Mouse (Mus musculus) heart, adult 11 months (tissue): ENCODE measurements around the gene Flna.

Source experiments
- DNase-seq: peaks from one replicate; pipeline ENCODE4 v3.0.0; 2022

Flna gene

GRCm38 (mm10) chrX:74249615-74250014, at the start of gene Flna:
Gene Flna (minus strand): TSS chrX:74249820.
- peak; percentile 97 for DNase-seq

DNA sequence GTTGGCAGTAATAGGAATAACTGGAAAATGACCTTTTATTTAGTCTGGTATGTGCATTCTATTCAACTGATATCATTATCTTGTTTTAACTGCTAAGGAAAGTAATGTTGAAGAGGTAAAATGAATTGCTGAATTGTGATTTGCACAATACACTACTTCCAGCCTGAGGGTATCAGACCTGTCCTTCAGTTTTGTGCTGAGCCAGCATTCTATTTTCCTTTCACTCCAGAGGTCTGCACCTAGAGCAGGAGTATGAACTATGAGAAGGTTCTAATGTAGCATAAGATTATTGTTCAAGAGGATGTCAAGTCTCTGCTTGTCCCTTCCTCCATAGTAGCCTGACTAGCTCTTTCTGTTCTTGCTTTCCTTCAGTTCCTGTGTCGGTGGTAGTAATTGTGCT, 48.7 kb upstream of the Flna start:
- DNase-seq, result no peak

DNA sequence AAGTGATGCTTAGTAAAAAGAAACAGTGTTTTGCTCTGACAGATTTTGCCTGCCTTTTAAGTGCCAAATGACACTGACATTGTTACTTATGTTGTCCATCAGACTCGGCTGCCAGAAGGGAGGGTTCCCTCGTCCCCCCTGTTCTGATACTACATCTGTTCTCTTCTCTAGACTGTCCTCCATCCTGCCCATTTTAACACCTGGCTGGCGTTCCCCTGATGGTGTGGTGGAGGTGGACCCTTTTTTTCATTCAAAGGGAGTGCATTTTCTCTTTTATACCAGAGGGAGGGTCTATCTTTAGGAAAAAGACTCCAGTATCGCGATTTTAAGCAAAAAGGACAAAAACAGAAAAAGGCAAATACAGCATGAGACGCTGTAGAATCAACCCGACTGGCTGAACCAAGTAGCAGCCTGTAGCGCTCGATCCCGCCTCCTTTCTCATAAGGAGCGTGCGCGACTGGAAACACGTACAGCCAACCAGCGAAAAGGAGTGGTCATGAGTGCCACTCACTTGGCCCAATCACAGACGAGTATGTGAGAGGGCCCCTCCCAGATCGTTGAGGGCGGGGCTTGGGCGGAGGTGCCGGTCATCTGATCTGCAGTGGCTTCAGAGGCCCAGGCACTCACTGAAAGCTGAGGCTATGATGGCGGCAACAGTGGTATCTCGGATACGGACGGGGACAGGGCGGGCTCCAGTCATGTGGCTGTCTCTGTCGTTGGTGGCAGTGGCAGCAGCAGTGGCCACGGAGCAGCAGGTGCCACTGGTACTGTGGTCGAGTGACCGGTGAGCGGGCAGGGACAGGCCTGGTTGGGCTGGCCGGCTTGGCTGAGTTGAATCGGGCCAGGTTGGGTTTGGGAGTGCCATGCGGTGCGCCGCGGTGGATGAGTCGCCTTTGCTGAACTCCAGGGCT, 47.2 kb upstream of the Flna start, which contains the start of gene Atp6ap1:
Gene Atp6ap1 (plus strand): TSS at position 560 of the 911 bp plus-strand sequence.
- peak; percentile 100 for DNase-seq

DNA sequence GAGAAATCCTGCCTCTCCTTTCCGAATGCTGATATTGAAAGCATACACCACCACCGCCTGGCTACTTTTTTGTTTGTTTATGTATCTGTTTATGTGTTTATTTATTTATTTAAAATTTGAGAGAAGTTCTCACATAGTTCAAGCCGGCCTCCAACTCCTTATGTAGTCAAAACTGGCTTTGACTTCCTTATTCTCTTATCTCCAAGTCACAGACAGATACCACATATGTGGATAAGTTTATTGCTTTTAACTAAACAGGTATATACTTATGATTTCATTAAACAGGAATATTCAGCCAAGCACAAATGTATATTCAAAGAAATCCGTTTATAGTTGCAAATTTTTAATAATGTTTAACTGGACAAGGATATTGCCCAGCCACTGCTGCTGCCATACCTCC, 43.8 kb upstream of the Flna start:
- no peak for DNase-seq

GRCm38 (mm10) chrX:74283092-74283437, 33.4 kb upstream of the Flna start:
- no peak for DNase-seq

GRCm38 (mm10) chrX:74282395-74283091, 32.9 kb upstream of the Flna start:
- peak; percentile 99 for DNase-seq

DNA sequence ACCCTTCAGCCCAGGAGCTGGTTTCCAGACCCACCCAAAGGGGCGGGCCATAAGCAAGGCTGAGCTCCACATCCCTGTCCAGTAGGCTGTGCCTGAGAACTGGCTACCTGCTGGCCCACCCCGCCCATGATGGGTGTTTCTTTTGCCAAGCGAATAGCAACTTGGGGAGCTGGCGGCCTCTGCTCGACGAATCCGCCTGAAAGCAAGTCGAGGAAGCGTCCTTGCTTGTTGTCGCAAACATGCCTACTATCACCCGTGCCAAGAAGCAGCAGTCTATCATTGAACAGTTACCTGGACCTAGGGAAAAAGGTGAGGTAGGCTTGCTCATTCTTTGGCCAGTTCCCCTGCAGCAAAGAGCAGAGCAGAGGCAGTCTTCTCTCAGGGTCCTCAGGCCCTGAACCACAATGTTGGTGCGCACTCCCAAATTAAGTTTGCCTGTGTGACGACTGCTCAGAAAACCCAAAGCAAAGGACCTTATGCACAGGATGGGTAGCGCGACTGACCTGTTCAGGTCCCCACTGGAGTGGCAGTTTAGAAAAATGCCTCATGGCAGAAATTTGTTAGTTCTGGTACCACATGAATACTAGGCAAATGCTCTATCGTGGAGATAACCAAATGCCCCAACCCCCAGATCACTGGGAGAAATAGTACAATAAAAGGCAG, 32.2 kb upstream of the Flna start, which contains the start of the genes Taz and Dnase1l1:
Gene Taz (plus strand): TSS at position 181 of the 663 bp plus-strand sequence.
Gene Dnase1l1 (minus strand): TSS at position 606 of the 663 bp plus-strand sequence.
- peak; percentile 99 for DNase-seq

- no peak for DNase-seq
Observed at GRCm38 (mm10) chrX:74281041-74281731, 31.6 kb upstream of the Flna start.

GRCm38 (mm10) chrX:74277916-74278315, 28.3 kb upstream of the Flna start:
- peak; percentile 61 for DNase-seq

DNA sequence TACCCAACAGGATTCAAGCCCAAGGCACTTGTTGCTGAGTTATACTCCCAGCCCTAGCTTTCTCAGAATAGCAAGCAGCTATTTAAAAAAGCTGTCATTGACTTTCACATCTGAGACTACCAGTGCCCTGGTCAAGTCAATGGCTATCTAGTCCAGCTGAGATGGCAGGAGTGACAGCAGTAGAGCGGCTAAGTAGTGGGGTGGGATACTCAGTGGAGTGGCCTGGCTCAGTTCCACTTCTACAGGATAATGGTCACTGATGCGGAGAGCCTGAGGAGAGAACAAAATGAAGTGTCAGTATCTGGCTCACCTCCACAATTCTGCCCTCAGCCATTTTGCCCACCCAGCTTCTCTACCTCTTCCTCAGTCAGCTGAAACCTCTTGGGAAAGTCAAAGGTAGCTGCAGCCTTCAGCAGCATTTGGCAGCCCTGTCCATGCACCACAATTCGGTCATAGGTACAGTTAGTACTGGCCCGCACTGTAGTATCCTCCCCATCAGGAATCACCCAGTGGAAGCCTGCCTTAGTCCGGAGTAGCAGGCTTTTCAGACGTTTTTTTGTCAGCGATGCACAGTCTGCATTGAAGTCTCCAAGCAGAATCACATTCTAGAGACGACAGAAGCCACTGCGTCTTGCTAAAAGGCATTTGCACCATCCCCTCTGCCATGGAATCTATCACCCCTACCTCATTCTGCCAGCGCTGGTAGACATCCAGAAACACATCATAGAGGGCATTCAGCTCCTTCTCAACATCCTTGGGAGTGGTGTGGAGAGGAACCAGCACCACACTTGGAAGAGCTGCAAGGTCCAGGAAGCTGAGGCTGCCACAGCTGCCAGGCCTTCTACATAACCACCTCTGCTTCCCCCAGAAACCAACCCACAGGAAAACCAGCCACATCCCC, 24.1 kb upstream of the Flna start:
- DNase-seq, result peak; percentile 81

- DNase-seq, result peak; percentile 94
Observed at GRCm38 (mm10) chrX:74270902-74271551, 21.4 kb upstream of the Flna start.

DNA sequence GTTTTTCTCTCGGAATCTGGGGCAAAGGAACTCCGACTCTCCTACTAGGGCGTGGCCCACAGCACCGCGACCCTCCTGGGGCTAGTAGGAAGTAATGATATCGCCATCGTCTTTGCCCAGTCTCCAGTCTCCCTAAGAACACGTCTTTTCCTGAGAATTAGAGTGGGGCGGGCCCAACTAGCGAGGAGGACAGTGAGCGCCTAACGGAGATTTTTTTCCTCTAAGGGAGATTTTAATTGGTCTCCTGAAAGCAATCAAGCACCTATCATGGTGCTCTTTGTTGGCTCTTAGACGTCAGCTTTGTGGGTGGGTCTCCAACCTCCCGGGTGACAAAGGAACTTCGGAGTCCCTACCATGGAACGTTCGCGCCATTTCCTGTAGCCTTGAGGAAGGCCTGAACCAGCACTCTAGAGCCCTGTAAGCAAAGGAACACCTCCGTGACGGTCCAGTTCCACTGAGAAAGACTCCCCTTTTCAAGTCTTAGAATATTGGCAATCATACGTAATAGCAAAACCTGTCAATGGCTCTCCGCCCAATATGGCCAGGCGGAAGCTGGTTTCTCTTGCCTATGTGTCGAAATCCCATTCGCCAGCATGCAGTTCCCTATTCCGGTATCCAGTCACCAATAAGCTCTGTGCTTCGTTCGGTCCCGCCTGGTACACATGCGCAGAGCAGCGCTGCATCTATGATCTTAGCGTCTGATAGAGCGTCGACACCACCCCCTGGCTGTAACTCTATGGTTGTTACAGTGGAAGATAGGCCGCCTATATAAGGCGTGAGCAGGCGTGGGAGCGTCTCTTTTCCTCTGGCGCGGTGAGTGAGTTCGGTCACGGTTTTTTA, 20.7 kb upstream of the Flna start, which contains the start of gene Rpl10:
Gene Rpl10 (plus strand): TSS at position 751 of the 840 bp plus-strand sequence.
- peak; percentile 100 for DNase-seq

GRCm38 (mm10) chrX:74269736-74270061, 20.1 kb upstream of the Flna start:
- no peak for DNase-seq

DNA sequence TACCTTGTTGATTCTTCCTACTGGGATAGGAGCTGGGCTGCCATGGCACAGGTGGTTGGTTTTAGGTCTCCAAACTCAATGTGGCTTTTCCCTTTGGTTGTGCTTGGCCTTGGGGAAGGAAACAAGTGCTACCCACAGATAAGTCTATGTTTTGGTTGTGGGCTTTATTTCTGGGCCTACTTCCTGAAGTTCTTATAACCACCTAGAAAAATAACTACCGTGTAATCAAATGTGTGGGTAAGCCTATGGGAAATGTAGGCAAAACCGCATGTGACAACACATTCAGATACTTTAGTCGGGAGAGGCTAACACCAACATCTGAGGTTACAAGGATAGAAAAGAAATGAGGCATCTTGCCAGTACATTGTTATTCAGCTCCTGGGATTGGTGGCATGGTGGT, 8.1 kb upstream of the Flna start:
- DNase-seq, result no peak

- peak; percentile 92 for DNase-seq
Observed at GRCm38 (mm10) chrX:74254888-74255565, 5.4 kb upstream of the Flna start.

DNA sequence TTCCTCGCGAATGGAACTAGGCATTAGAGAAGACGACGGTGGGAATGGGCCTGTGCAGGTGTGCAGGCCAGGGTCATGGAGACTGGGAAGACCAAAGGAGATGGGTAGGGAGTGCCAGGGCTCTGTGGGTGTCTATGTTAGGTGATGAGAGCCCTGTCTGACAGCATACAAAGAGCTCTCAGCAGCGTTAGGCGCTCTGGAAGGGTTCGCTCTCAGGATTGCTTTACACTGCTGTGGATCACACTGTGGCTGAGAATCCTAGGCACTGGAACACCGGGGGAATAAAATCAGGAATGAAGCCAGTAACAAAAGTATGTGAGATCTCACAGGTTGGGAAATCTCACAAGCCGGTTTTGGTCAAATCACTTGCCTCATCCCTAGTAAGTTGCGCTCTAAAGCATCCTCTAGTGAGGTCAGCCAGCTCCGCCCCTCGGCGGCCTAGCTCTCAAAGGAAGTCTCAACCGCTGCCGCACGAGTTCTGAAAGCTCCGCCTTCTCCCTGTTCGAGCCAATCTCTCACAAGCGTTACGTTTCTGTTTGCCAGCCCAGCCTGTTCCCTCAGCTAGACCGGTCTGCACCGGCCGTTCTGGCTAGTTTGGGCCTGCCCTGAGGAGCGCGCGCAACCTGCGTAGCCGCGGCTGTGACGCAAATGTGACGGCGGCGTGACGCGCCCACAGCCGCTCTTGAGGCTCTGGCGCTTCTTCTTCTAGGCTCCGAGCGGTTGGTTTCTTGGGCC, 4.7 kb upstream of the Flna start, which contains the start of gene Emd:
Gene Emd (plus strand): TSS at position 535 of the 735 bp plus-strand sequence.
- DNase-seq, result peak; percentile 100

GRCm38 (mm10) chrX:74248651-74249050, 969 bp downstream of the Flna start:
- peak; percentile 96 for DNase-seq

GRCm38 (mm10) chrX:74246693-74247092, 2.9 kb downstream of the Flna start:
- DNase-seq, result peak; percentile 97
